Mouse (Mus musculus) midbrain, embryonic 10.5 days (tissue): ENCODE measurements around the gene Pde5a. TPM values are rescaled to one million over a fixed set of nuclear protein-coding genes. Genes with fewer than 3 reads are reported as not detected.

ENCODE experiments used
- DNase-seq: peaks from one replicate; pipeline ENCODE4 v3.0.0-alpha.2; 2017; ENCODE audit warnings: low spot score
- H3K27ac ChIP-seq: fragments of 300-500 bp; sonication (generic); replicated peaks from 2 replicates; pipeline ENCODE4 v1.5.1; 2016; ENCODE audit warnings: mild to moderate bottlenecking
- H3K27me3 ChIP-seq: fragments of 300-500 bp; sonication (generic); 2 replicates; pipeline ENCODE4 v1.6.1; 2016; ENCODE audit warnings: low read depth, mild to moderate bottlenecking; ENCODE audit not compliant: poor library complexity, severe bottlenecking
- H3K36me3 ChIP-seq: fragments of 300-500 bp; sonication (generic); 2 replicates; pipeline ENCODE4 v1.6.1; 2016; ENCODE audit warnings: mild to moderate bottlenecking, moderate library complexity
- H3K4me1 ChIP-seq: fragments of 300-500 bp; sonication (generic); 2 replicates; pipeline ENCODE4 v1.6.1; 2016
- H3K4me3 ChIP-seq: fragments of 300-500 bp; sonication (generic); 2 replicates; pipeline ENCODE4 v1.5.1; 2016; ENCODE audit warnings: mild to moderate bottlenecking, moderate library complexity
- H3K9me3 ChIP-seq: fragments of 300-500 bp; sonication (generic); replicated peaks from 2 replicates; pipeline ENCODE4 v1.6.1; 2016; ENCODE audit warnings: mild to moderate bottlenecking
- WGBS: fragments of 180-500 bp; shearing (Covaris S2); methylation state at CpG from one replicate; pipeline ENCODE4 v1.1.7; 2016; 5-methylcytosine and 5-hydroxymethylcytosine counted together
- polyA plus RNA-seq: library from polyadenylated mRNA; unstranded; fragments of >200 nt; fragmentation: Nextera tagmentation; extraction: Ambion mirVana; gene quantifications from 2 replicates; pipeline ENCODE4 v1.2.1, GENCODE M21; 2016

Pde5a gene
- polyA plus RNA-seq, 1 experiment from 2014 or later, result 3.6 TPM

GRCm38 (mm10) chr3:122828270-122829058 is 99.7 kb downstream of the Pde5a start:
- 93% methylated on average over 11 of the region's 11 CpGs for WGBS
- Histone ChIP-seq H3K9me3 (no peaks in the 10 kb centered on the region), H3K27ac (no peak overlapping the region), H3K36me3 (peaks cover 4% of the 10 kb centered on the region; the same call in 1 of the 2 replicates), H3K4me1 (no peaks in the 10 kb centered on the region), H3K27me3 (no peaks in the 10 kb centered on the region), H3K4me3 (no peak overlapping the region)
- DNase-seq, result no peak

GRCm38 (mm10) chr3:122834519-122834918 is 105.8 kb downstream of the Pde5a start:
- Histone ChIP-seq H3K36me3 (peaks cover 1% of the 10 kb centered on the region; the same call in 1 of the 2 replicates), H3K4me1 (no peaks in the 10 kb centered on the region), H3K9me3 (no peaks in the 10 kb centered on the region), H3K27me3 (no peaks in the 10 kb centered on the region), H3K4me3 (no peak overlapping the region), H3K27ac (no peak overlapping the region)
- DNase-seq, result no peak
- WGBS, result 86% methylated on average over 5 of the region's 5 CpGs

GRCm38 (mm10) chr3:122835097-122835850 is 106.5 kb downstream of the Pde5a start:
- Histone ChIP-seq H3K4me3 (no peak overlapping the region), H3K36me3 (peaks cover 5% of the 10 kb centered on the region; the same call in 1 of the 2 replicates), H3K27me3 (no peaks in the 10 kb centered on the region), H3K27ac (no peak overlapping the region), H3K4me1 (no peaks in the 10 kb centered on the region), H3K9me3 (no peaks in the 10 kb centered on the region)
- 91% methylated on average over 8 of the region's 8 CpGs for WGBS
- no peak for DNase-seq

- no peak overlapping the region for H3K27ac ChIP-seq
- WGBS, result 87% methylated on average over 2 of the region's 2 CpGs
- H3K9me3 ChIP-seq, result no peaks in the 10 kb centered on the region
- DNase-seq, result no peak
- peaks cover 11% of the 10 kb centered on the region; the same call in 1 of the 2 replicates for H3K36me3 ChIP-seq
- no peaks in the 10 kb centered on the region for H3K4me1 ChIP-seq
- H3K4me3 ChIP-seq, result no peak overlapping the region
- H3K27me3 ChIP-seq, result no peaks in the 10 kb centered on the region
These were observed 108.9 kb downstream of the Pde5a start for GRCm38 (mm10) chr3:122837639-122838038.

- 88% methylated on average over 5 of the region's 5 CpGs for WGBS
- Histone ChIP-seq H3K9me3 (peaks cover 13% of the 10 kb centered on the region), H3K27ac (no peak overlapping the region), H3K36me3 (peaks cover 19% of the 10 kb centered on the region), H3K4me1 (no peaks in the 10 kb centered on the region), H3K4me3 (no peak overlapping the region), H3K27me3 (no peaks in the 10 kb centered on the region)
- no peak for DNase-seq
These were observed 119.8 kb downstream of the Pde5a start for GRCm38 (mm10) chr3:122848410-122849034.

- peaks cover 6% of the 10 kb centered on the region for H3K4me1 ChIP-seq
- H3K4me3 ChIP-seq, result no peak overlapping the region
- DNase-seq, result no peak
- no peaks in the 10 kb centered on the region for H3K27me3 ChIP-seq
- H3K36me3 ChIP-seq, result peaks cover 9% of the 10 kb centered on the region; the same call in 1 of the 2 replicates
- no peak overlapping the region for H3K27ac ChIP-seq
- 48% methylated on average over 11 of the region's 11 CpGs for WGBS
- no peaks in the 10 kb centered on the region for H3K9me3 ChIP-seq
These were observed 126.4 kb downstream of the Pde5a start for GRCm38 (mm10) chr3:122855149-122855548.

GRCm38 (mm10) chr3:122859829-122860228 is 131.1 kb downstream of the Pde5a start:
- Histone ChIP-seq H3K27ac (no peak overlapping the region), H3K9me3 (no peaks in the 10 kb centered on the region), H3K4me1 (peaks cover 9% of the 10 kb centered on the region), H3K4me3 (no peak overlapping the region), H3K36me3 (peaks cover 4% of the 10 kb centered on the region; the same call in 1 of the 2 replicates), H3K27me3 (no peaks in the 10 kb centered on the region)
- no peak for DNase-seq
- WGBS, result 79% methylated on average over 2 of the region's 2 CpGs

- DNase-seq, result no peak
- 90% methylated on average over 12 of the region's 12 CpGs for WGBS
- peaks cover under 1% of the 10 kb centered on the region; the same call in 1 of the 2 replicates for H3K36me3 ChIP-seq
These were observed 132.1 kb downstream of the Pde5a start for GRCm38 (mm10) chr3:122860573-122861498.

GRCm38 (mm10) chr3:122865092-122865491 is 136.3 kb downstream of the Pde5a start:
- Histone ChIP-seq H3K4me1 (0 out of 2 replicates have a peak, but pooled peaks cover 3% of the 10 kb centered on the region), H3K9me3 (no peaks in the 10 kb centered on the region)
- 83% methylated on average over 4 of the region's 4 CpGs for WGBS

More at GRCm38 (mm10) chr3:122860573-122861498, 132.1 kb downstream of the Pde5a start:
- 0 out of 2 replicates have a peak, but pooled peaks cover 3% of the 10 kb centered on the region for H3K4me1 ChIP-seq
- no peak overlapping the region for H3K27ac ChIP-seq
- H3K9me3 ChIP-seq, result no peaks in the 10 kb centered on the region
- no peak overlapping the region for H3K4me3 ChIP-seq
- no peaks in the 10 kb centered on the region for H3K27me3 ChIP-seq

GRCm38 (mm10) chr3:122868270-122868669 is 139.5 kb downstream of the Pde5a start:
- H3K27me3 ChIP-seq, result no peaks in the 10 kb centered on the region
- 96% methylated on average over 1 of the region's 1 CpGs for WGBS

More at GRCm38 (mm10) chr3:122865092-122865491, 136.3 kb downstream of the Pde5a start:
- Histone ChIP-seq H3K36me3 (no peaks in the 10 kb centered on the region), H3K27me3 (no peaks in the 10 kb centered on the region), H3K27ac (no peak overlapping the region), H3K4me3 (no peak overlapping the region)
- no peak for DNase-seq

GRCm38 (mm10) chr3:122871596-122871995 is 142.8 kb downstream of the Pde5a start:
- no peak for DNase-seq
- 83% methylated on average over 1 of the region's 1 CpGs for WGBS
- Histone ChIP-seq H3K4me3 (no peak overlapping the region), H3K9me3 (no peaks in the 10 kb centered on the region), H3K36me3 (no peaks in the 10 kb centered on the region), H3K4me1 (no peaks in the 10 kb centered on the region), H3K27me3 (no peaks in the 10 kb centered on the region), H3K27ac (no peak overlapping the region)

More at GRCm38 (mm10) chr3:122868270-122868669, 139.5 kb downstream of the Pde5a start:
- no peak overlapping the region for H3K4me3 ChIP-seq
- H3K9me3 ChIP-seq, result no peaks in the 10 kb centered on the region
- no peaks in the 10 kb centered on the region for H3K4me1 ChIP-seq
- no peaks in the 10 kb centered on the region for H3K36me3 ChIP-seq
- DNase-seq, result no peak
- no peak overlapping the region for H3K27ac ChIP-seq
